Mouse (Mus musculus) ES-E14 (cell line): Measurements from ENCODE around the gene Lrrc3. TPM values are rescaled to one million over a fixed set of nuclear protein-coding genes. Genes with fewer than 3 reads are reported as not detected.

ENCODE experiments used
- DNase-seq: peaks from one replicate; pipeline ENCODE4 v3.0.0-alpha.2; 2013; ENCODE audit warnings: low read depth, low spot score
- H3K27ac ChIP-seq: 2 replicates; pipeline ENCODE4 v1.5.1; 2012; ENCODE audit warnings: low read depth, mild to moderate bottlenecking, low read length, moderate library complexity, mixed read lengths; ENCODE audit not compliant: poor library complexity, insufficient read depth, severe bottlenecking
- H3K36me3 ChIP-seq: 2 replicates; pipeline ENCODE4 v1.6.1; 2012; ENCODE audit warnings: mild to moderate bottlenecking, low read length, moderate library complexity, mixed read lengths; ENCODE audit not compliant: control insufficient read depth, poor library complexity, insufficient read depth, severe bottlenecking
- H3K4me1 ChIP-seq, 2 experiments: fragments of 150-350 bp in 1 of 2; sonication (generic) in 1 of 2; 2 replicates each; pipeline ENCODE4 v1.6.1; 2012; ENCODE audit warnings: low read length in 2 of 2, mild to moderate bottlenecking in 1 of 2, mixed read lengths in 1 of 2; ENCODE audit not compliant: control insufficient read depth in 2 of 2, insufficient read depth in 2 of 2, poor library complexity in 1 of 2
- H3K4me3 ChIP-seq, 2 experiments: fragments of 150-350 bp in 1 of 2; sonication (generic) in 1 of 2; 2 replicates each; pipeline ENCODE4 v1.5.1; 2012; ENCODE audit warnings: low read length in 2 of 2, low read depth in 1 of 2, mild to moderate bottlenecking in 1 of 2, mixed read lengths in 1 of 2; ENCODE audit not compliant: insufficient read depth in 1 of 2, poor library complexity in 1 of 2, severe bottlenecking in 1 of 2
- H3K9ac ChIP-seq: 2 replicates; pipeline ENCODE4 v1.6.1; 2012; ENCODE audit warnings: low read depth, mild to moderate bottlenecking, low read length, mixed read lengths; ENCODE audit not compliant: poor library complexity, insufficient read depth, severe bottlenecking
- H3K9me3 ChIP-seq: fragments of 150-350 bp; sonication (generic); 2 replicates; pipeline ENCODE4 v1.6.1; 2012; ENCODE audit warnings: low read depth, mild to moderate bottlenecking, low read length; ENCODE audit not compliant: control insufficient read depth, insufficient read depth
- CHD2 ChIP-seq: IDR thresholded peaks from 2 replicates; pipeline ENCODE4 v1.6.1; 2014; ENCODE audit warnings: mild to moderate bottlenecking, low read depth, low read length, inconsistent platforms
- HCFC1 ChIP-seq: IDR thresholded peaks from 2 replicates; pipeline ENCODE4 v1.6.1; 2012; ENCODE audit warnings: low read length, inconsistent platforms, borderline replicate concordance; ENCODE audit not compliant: insufficient read depth
- MAFK ChIP-seq: IDR thresholded peaks from 2 replicates; pipeline ENCODE4 v1.6.1; 2014; ENCODE audit warnings: mild to moderate bottlenecking, low read depth, low read length, inconsistent platforms; ENCODE audit not compliant: insufficient read depth
- ZC3H11A ChIP-seq: IDR thresholded peaks from 2 replicates; pipeline ENCODE4 v1.6.1; 2012; ENCODE audit warnings: low read depth, mild to moderate bottlenecking, inconsistent platforms, low read length, borderline replicate concordance
- ZNF384 ChIP-seq: IDR thresholded peaks from 2 replicates; pipeline ENCODE4 v1.6.1; 2012; ENCODE audit warnings: low read depth, low read length, inconsistent platforms
- in situ Hi-C, 2 experiments: fragments of 600-800 bp; cut with MboI; formaldehyde crosslinking; loops; one replicate each; pipeline ENCODE4 v1.15.1; 2025; ENCODE audit warnings: low sequenced_read_pairs in 2 of 2, inconsistent platforms in 1 of 2; ENCODE audit not compliant: unreplicated experiment in 2 of 2
- total RNA-seq: library from RNA; depleted of rRNA; stranded (reverse); fragments of 300-350 nt; gene quantifications from 2 replicates; pipeline ENCODE4 v1.2.3, GENCODE M21; 2012

Gene Lrrc3
- total RNA-seq, 1 experiment, result 2.5 TPM

- in situ Hi-C loops, result no loop called here
- peaks cover 4% of the 10 kb centered on the region; the same call in 1 of the 2 replicates for H3K36me3 ChIP-seq
- H3K9me3 ChIP-seq, result no peaks in the 10 kb centered on the region
- no peaks in the 10 kb centered on the region for H3K4me1 ChIP-seq
- TF ChIP-seq MAFK, result no peak
- no peak for TF ChIP-seq CHD2
- no peak for TF ChIP-seq ZNF384
- TF ChIP-seq HCFC1, result no peak
- TF ChIP-seq ZC3H11A, result no peak
- no peak for DNase-seq
- no peak overlapping the region for H3K9ac ChIP-seq
- H3K4me3 ChIP-seq, result no peak overlapping the region
- H3K27ac ChIP-seq, result no peak overlapping the region
These were observed 6.8 kb downstream of the Lrrc3 start for GRCm38 (mm10) chr10:77895562-77895961.

DNA sequence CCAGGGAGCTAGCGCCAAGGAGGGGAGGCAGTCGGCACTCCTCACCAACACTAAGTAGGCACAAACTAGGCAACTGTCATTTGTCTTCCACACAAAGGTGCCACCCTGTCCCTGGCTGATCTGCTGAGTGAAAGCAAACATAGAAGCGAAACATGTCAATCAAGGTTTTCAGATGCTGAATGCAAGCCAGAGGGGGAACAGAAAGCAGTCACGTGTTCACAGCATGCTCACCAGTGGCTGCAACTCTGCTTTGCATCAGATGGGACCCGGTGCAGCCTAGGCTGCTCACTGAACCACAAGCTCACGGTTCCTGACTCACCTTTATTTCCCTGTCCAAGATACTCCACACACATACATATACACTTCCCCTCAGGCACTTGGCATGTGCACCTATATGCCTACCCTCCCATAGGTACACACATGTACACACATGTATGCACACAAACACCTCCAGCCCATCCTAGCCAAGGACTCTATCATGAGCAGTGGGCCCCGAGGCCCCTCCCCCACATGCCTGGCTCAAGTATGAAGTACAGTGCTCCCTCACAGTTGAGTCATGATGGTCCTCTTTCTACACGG, 11.3 kb downstream of the Lrrc3 start:
- TF ChIP-seq ZNF384, result no peak
- TF ChIP-seq CHD2, result no peak
- no peak for TF ChIP-seq ZC3H11A
- no peak for TF ChIP-seq MAFK
- no peak for TF ChIP-seq HCFC1
- H3K4me3 ChIP-seq, result no peak overlapping the region
- in situ Hi-C loops, result no loop called here
- H3K9me3 ChIP-seq, result no peaks in the 10 kb centered on the region
- no peak for DNase-seq
- no peaks in the 10 kb centered on the region for H3K4me1 ChIP-seq
- no peak overlapping the region for H3K27ac ChIP-seq
- no peak overlapping the region for H3K9ac ChIP-seq
- H3K36me3 ChIP-seq, result no peaks in the 10 kb centered on the region

- Histone ChIP-seq H3K9me3 (no peaks in the 10 kb centered on the region), H3K27ac (no peak overlapping the region), H3K9ac (no peak overlapping the region), H3K36me3 (no peaks in the 10 kb centered on the region), H3K4me1 (no peaks in the 10 kb centered on the region), H3K4me3 (no peak overlapping the region)
- no peak for DNase-seq
- TF ChIP-seq ZC3H11A (no peak), MAFK (no peak), HCFC1 (no peak), ZNF384 (no peak), CHD2 (no peak)
- in situ Hi-C loops, result no loop called here
These were observed 16.2 kb downstream of the Lrrc3 start for GRCm38 (mm10) chr10:77886007-77886747.

DNA sequence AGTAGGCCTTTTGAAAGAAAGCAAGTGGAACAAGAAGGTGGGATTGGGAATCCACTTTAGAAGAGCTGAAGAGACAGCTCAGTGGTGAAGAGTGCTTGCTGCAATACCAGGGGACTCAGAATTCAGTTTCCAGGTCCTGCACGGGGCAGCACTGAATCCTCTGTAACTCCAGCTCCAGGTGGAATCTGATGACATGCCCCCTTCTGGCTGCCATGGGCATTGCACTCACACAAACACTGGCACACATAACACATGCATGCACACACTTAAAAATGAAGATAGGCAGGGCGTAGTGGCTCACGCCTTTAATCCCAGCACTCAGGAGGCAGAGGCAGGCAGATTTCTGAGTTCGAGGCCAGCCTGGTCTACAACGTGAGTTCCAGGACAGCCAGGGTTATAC, 19.8 kb downstream of the Lrrc3 start:
- Histone ChIP-seq H3K27ac (no peak overlapping the region), H3K36me3 (no peaks in the 10 kb centered on the region), H3K4me3 (no peak overlapping the region), H3K4me1 (no peaks in the 10 kb centered on the region), H3K9me3 (no peaks in the 10 kb centered on the region), H3K9ac (no peak overlapping the region)
- in situ Hi-C loops, result no loop called here
- peak; percentile 41 for DNase-seq
- TF ChIP-seq CHD2 (no peak), MAFK (no peak), HCFC1 (no peak)
